Mouse (Mus musculus) hindbrain, embryonic 13.5 days (tissue): Measurements from ENCODE around the gene Plscr1. TPM values are rescaled to one million over a fixed set of nuclear protein-coding genes. Genes with fewer than 3 reads are reported as not detected.

ENCODE experiments used
- ATAC-seq: fragments of 200-750 bp; cut with Nextera tagmentation; 2 replicates; pipeline ENCODE4 v1.8.0; 2017; ENCODE audit warnings: moderate TSS enrichment; ENCODE audit not compliant: low FRiP score
- H3K27ac ChIP-seq: fragments of 300-500 bp; sonication (generic); 2 replicates; pipeline ENCODE4 v1.5.1; 2015; ENCODE audit warnings: inconsistent platforms, mild to moderate bottlenecking, moderate library complexity
- H3K27me3 ChIP-seq: fragments of 300-500 bp; sonication (generic); 2 replicates; pipeline ENCODE4 v1.6.1; 2015; ENCODE audit warnings: mild to moderate bottlenecking, inconsistent platforms
- H3K36me3 ChIP-seq: fragments of 300-500 bp; sonication (generic); 2 replicates; pipeline ENCODE4 v1.6.1; 2015; ENCODE audit warnings: mild to moderate bottlenecking, inconsistent platforms
- H3K4me1 ChIP-seq: fragments of 300-500 bp; sonication (generic); replicated peaks from 2 replicates; pipeline ENCODE4 v1.6.1; 2015; ENCODE audit warnings: inconsistent platforms
- H3K4me2 ChIP-seq: fragments of 300-500 bp; sonication (generic); 2 replicates; pipeline ENCODE4 v1.6.1; 2015; ENCODE audit warnings: inconsistent platforms, mild to moderate bottlenecking, moderate library complexity
- H3K4me3 ChIP-seq: fragments of 300-500 bp; sonication (generic); 2 replicates; pipeline ENCODE4 v1.5.1; 2015; ENCODE audit warnings: mild to moderate bottlenecking, inconsistent platforms
- H3K9ac ChIP-seq: fragments of 300-500 bp; sonication (generic); 2 replicates; pipeline ENCODE4 v1.6.1; 2015; ENCODE audit warnings: mild to moderate bottlenecking, inconsistent platforms
- H3K9me3 ChIP-seq: fragments of 300-500 bp; sonication (generic); 2 replicates; pipeline ENCODE4 v1.6.1; 2016; ENCODE audit warnings: inconsistent platforms
- WGBS: fragments of 180-500 bp; shearing (Covaris S2); methylation state at CpG from one replicate; pipeline ENCODE4 v1.1.7; 2015; 5-methylcytosine and 5-hydroxymethylcytosine counted together
- polyA plus RNA-seq: library from polyadenylated mRNA; unstranded; fragments of >200 nt; fragmentation: Nextera tagmentation; extraction: Ambion mirVana; gene quantifications from 2 replicates; pipeline ENCODE4 v1.2.1, GENCODE M21; 2015

Plscr1 gene
- polyA plus RNA-seq, 1 experiment from 2014 or later, result 10.3 TPM

GRCm38 (mm10) chr9:92289675-92290074, 40.1 kb downstream of the Plscr1 start:
- Histone ChIP-seq H3K27me3 (no peaks in the 10 kb centered on the region), H3K27ac (no peak overlapping the region), H3K4me1 (no peaks in the 10 kb centered on the region), H3K4me2 (no peak overlapping the region), H3K9me3 (no peaks in the 10 kb centered on the region), H3K4me3 (no peak overlapping the region), H3K36me3 (no peaks in the 10 kb centered on the region), H3K9ac (no peak overlapping the region)
- ATAC-seq, result no peak
- WGBS, result 82% methylated on average over 3 of the region's 3 CpGs

- WGBS, result 75% methylated on average over 2 of the region's 2 CpGs
- H3K36me3 ChIP-seq, result no peaks in the 10 kb centered on the region
- H3K4me3 ChIP-seq, result no peak overlapping the region
- no peaks in the 10 kb centered on the region for H3K4me1 ChIP-seq
- H3K27me3 ChIP-seq, result no peaks in the 10 kb centered on the region
- no peak overlapping the region for H3K27ac ChIP-seq
- H3K9me3 ChIP-seq, result no peaks in the 10 kb centered on the region
- no peak for ATAC-seq
- no peak overlapping the region for H3K4me2 ChIP-seq
- no peak overlapping the region for H3K9ac ChIP-seq
These were observed 42.6 kb downstream of the Plscr1 start for GRCm38 (mm10) chr9:92292169-92292568.

GRCm38 (mm10) chr9:92292922-92293321, 43.4 kb downstream of the Plscr1 start:
- Histone ChIP-seq H3K27ac (no peak overlapping the region), H3K36me3 (no peaks in the 10 kb centered on the region), H3K4me2 (no peak overlapping the region), H3K9ac (no peak overlapping the region), H3K4me3 (no peak overlapping the region), H3K27me3 (no peaks in the 10 kb centered on the region), H3K4me1 (no peaks in the 10 kb centered on the region), H3K9me3 (no peaks in the 10 kb centered on the region)
- WGBS, result 73% methylated on average over 3 of the region's 3 CpGs
- ATAC-seq, result no peak

GRCm38 (mm10) chr9:92293560-92294548, 44.3 kb downstream of the Plscr1 start:
- no peaks in the 10 kb centered on the region for H3K27me3 ChIP-seq
- no peak overlapping the region for H3K4me3 ChIP-seq
- no peaks in the 10 kb centered on the region for H3K36me3 ChIP-seq
- no peak overlapping the region for H3K9ac ChIP-seq
- no peak for ATAC-seq
- H3K27ac ChIP-seq, result no peak overlapping the region
- H3K4me2 ChIP-seq, result no peak overlapping the region
- WGBS, result 93% methylated on average over 2 of the region's 2 CpGs
- no peaks in the 10 kb centered on the region for H3K9me3 ChIP-seq
- H3K4me1 ChIP-seq, result no peaks in the 10 kb centered on the region

- Histone ChIP-seq H3K9me3 (no peaks in the 10 kb centered on the region), H3K36me3 (no peaks in the 10 kb centered on the region), H3K4me1 (no peaks in the 10 kb centered on the region), H3K4me2 (no peak overlapping the region), H3K27ac (no peak overlapping the region), H3K9ac (no peak overlapping the region), H3K4me3 (no peak overlapping the region), H3K27me3 (no peaks in the 10 kb centered on the region)
- ATAC-seq, result no peak
- WGBS, result 65% methylated on average over 1 of the region's 1 CpGs
These were observed 48.7 kb downstream of the Plscr1 start for GRCm38 (mm10) chr9:92298288-92298687.

- Histone ChIP-seq H3K9ac (no peak overlapping the region), H3K4me3 (no peak overlapping the region), H3K36me3 (no peaks in the 10 kb centered on the region), H3K27me3 (no peaks in the 10 kb centered on the region), H3K9me3 (no peaks in the 10 kb centered on the region), H3K27ac (no peak overlapping the region), H3K4me2 (no peak overlapping the region), H3K4me1 (no peaks in the 10 kb centered on the region)
- no peak for ATAC-seq
- 75% methylated on average over 3 of the region's 3 CpGs for WGBS
These were observed 51.7 kb downstream of the Plscr1 start for GRCm38 (mm10) chr9:92301213-92301612.

GRCm38 (mm10) chr9:92305075-92305474, 55.5 kb downstream of the Plscr1 start:
- WGBS, result 76% methylated on average over 8 of the region's 8 CpGs

GRCm38 (mm10) chr9:92305620-92306220, 56.2 kb downstream of the Plscr1 start:
- H3K4me2 ChIP-seq, result no peak overlapping the region
- 58% methylated on average over 8 of the region's 8 CpGs for WGBS
- H3K27me3 ChIP-seq, result no peaks in the 10 kb centered on the region
- ATAC-seq, result no peak
- H3K27ac ChIP-seq, result no peak overlapping the region
- H3K4me1 ChIP-seq, result no peaks in the 10 kb centered on the region
- no peaks in the 10 kb centered on the region for H3K9me3 ChIP-seq
- no peak overlapping the region for H3K9ac ChIP-seq
- H3K36me3 ChIP-seq, result no peaks in the 10 kb centered on the region
- H3K4me3 ChIP-seq, result no peak overlapping the region

More at GRCm38 (mm10) chr9:92305075-92305474, 55.5 kb downstream of the Plscr1 start:
- Histone ChIP-seq H3K9ac (no peak overlapping the region), H3K9me3 (no peaks in the 10 kb centered on the region), H3K4me2 (no peak overlapping the region), H3K4me1 (no peaks in the 10 kb centered on the region), H3K36me3 (no peaks in the 10 kb centered on the region), H3K27ac (no peak overlapping the region), H3K27me3 (no peaks in the 10 kb centered on the region), H3K4me3 (no peak overlapping the region)
- ATAC-seq, result no peak

GRCm38 (mm10) chr9:92309077-92309476, 59.5 kb downstream of the Plscr1 start, which contains the start of gene 1700057G04Rik:
TSS of gene 1700057G04Rik (plus strand) at chr9:92309377.
- ATAC-seq, result no peak
- H3K4me3 ChIP-seq, result no peak within 1 kb of the TSS
- H3K4me1 ChIP-seq, result no peaks in the 10 kb centered on the region
- no peak within 1 kb of the TSS for H3K4me2 ChIP-seq
- no peak within 1 kb of the TSS for H3K9ac ChIP-seq
- H3K27ac ChIP-seq, result no peak within 1 kb of the TSS
- 89% methylated on average over 1 of the region's 1 CpGs for WGBS
- H3K27me3 ChIP-seq, result no peaks in the 10 kb centered on the region
- no peaks in the 10 kb centered on the region for H3K36me3 ChIP-seq
- H3K9me3 ChIP-seq, result no peaks in the 10 kb centered on the region

GRCm38 (mm10) chr9:92316791-92317190, 67.2 kb downstream of the Plscr1 start:
- no peak for ATAC-seq
- Histone ChIP-seq H3K4me2 (no peak overlapping the region), H3K27ac (no peak overlapping the region), H3K36me3 (no peaks in the 10 kb centered on the region), H3K4me3 (no peak overlapping the region), H3K4me1 (no peaks in the 10 kb centered on the region), H3K27me3 (no peaks in the 10 kb centered on the region), H3K9me3 (no peaks in the 10 kb centered on the region), H3K9ac (no peak overlapping the region)
- 89% methylated on average over 3 of the region's 3 CpGs for WGBS
